Mouse (Mus musculus) CH12.LX (cell line): ENCODE data around the gene Babam1. TPM values are rescaled to one million over a fixed set of nuclear protein-coding genes. Genes with fewer than 3 reads are reported as not detected.

ENCODE experiments used
- DNase-seq: peaks from one replicate; pipeline ENCODE4 v3.0.0-alpha.2; 2013; ENCODE audit errors: extremely low read depth
- H3K27ac ChIP-seq: 2 replicates; pipeline ENCODE4 v1.5.1; 2012; ENCODE audit warnings: low read depth, mild to moderate bottlenecking, control low read depth, moderate library complexity; ENCODE audit not compliant: insufficient read depth
- H3K27me3 ChIP-seq: replicated peaks from 2 replicates; pipeline ENCODE3; 2012; ENCODE audit warnings: inconsistent platforms
- H3K36me3 ChIP-seq, 2 experiments: replicated peaks in 1 of 2; 2 replicates each; pipeline versions ENCODE3 to v1.6.1; 2012; ENCODE audit warnings: inconsistent platforms in 1 of 2, low read length in 1 of 2, mild to moderate bottlenecking in 1 of 2, mixed read lengths in 1 of 2, moderate library complexity in 1 of 2; ENCODE audit not compliant: control insufficient read depth in 1 of 2, insufficient read depth in 1 of 2
- H3K4me1 ChIP-seq, 2 experiments: 2 replicates each; pipeline ENCODE4 v1.6.1; 2012; ENCODE audit warnings: inconsistent platforms in 1 of 2, moderate library complexity in 1 of 2; ENCODE audit not compliant: insufficient read depth in 2 of 2, control insufficient read depth in 1 of 2
- H3K4me2 ChIP-seq: 2 replicates; pipeline ENCODE4 v1.6.1; 2012; ENCODE audit warnings: low read depth, mild to moderate bottlenecking, control low read depth; ENCODE audit not compliant: poor library complexity, insufficient read depth, severe bottlenecking
- H3K4me3 ChIP-seq, 3 experiments: fragments of 150-350 bp in 1 of 3; sonication (generic) in 1 of 3; replicated peaks in 1 of 3; 2 replicates each; pipeline versions ENCODE3 to v1.5.1; 2011 to 2012; ENCODE audit warnings: low read depth in 2 of 3, low read length in 2 of 3, mild to moderate bottlenecking in 2 of 3, moderate library complexity in 2 of 3, control low read depth in 1 of 3, improper control_type of control experiment in 1 of 3, inconsistent platforms in 1 of 3, mixed read lengths in 1 of 3; ENCODE audit not compliant: poor library complexity in 1 of 3
- H3K79me2 ChIP-seq: replicated peaks from 2 replicates; pipeline ENCODE4 v1.6.1; 2012; ENCODE audit warnings: mild to moderate bottlenecking, moderate library complexity; ENCODE audit not compliant: control insufficient read depth, poor library complexity, insufficient read depth, severe bottlenecking; ENCODE audit errors: extremely low read depth
- H3K9ac ChIP-seq: 2 replicates; pipeline ENCODE4 v1.6.1; 2012; ENCODE audit warnings: low read depth, mild to moderate bottlenecking, control low read depth, moderate library complexity; ENCODE audit not compliant: insufficient read depth
- H3K9me3 ChIP-seq: replicated peaks from 2 replicates; pipeline ENCODE3; 2012; ENCODE audit warnings: low read length, inconsistent platforms, mixed read lengths
- BHLHE40 ChIP-seq: IDR thresholded peaks from 2 replicates; pipeline ENCODE4 v1.6.1; 2011; ENCODE audit warnings: mild to moderate bottlenecking, low read depth, low read length, improper control_type of control experiment
- CTCF ChIP-seq, 2 experiments: IDR thresholded peaks in 1 of 2; conservative IDR thresholded peaks in 1 of 2; 2 replicates each; pipeline ENCODE4 v1.5.1; 2011 to 2012; ENCODE audit warnings: low read depth in 2 of 2, low read length in 2 of 2, improper control_type of control experiment in 1 of 2, inconsistent platforms in 1 of 2, mild to moderate bottlenecking in 1 of 2, moderate library complexity in 1 of 2
- ELF1 ChIP-seq: IDR thresholded peaks from 2 replicates; pipeline ENCODE4 v1.6.1; 2014; ENCODE audit warnings: low read depth, mild to moderate bottlenecking, inconsistent platforms, low read length, improper control_type of control experiment
- ETS1 ChIP-seq: conservative IDR thresholded peaks from 2 replicates; pipeline ENCODE4 v1.6.1; 2012; ENCODE audit warnings: low read depth, mild to moderate bottlenecking, inconsistent platforms, low read length, improper control_type of control experiment, moderate library complexity
- HCFC1 ChIP-seq: IDR thresholded peaks from 2 replicates; pipeline ENCODE4 v1.6.1; 2012; ENCODE audit warnings: low read depth, mild to moderate bottlenecking, inconsistent platforms, low read length, improper control_type of control experiment
- JUN ChIP-seq: IDR thresholded peaks from 2 replicates; pipeline ENCODE4 v1.6.1; 2011; ENCODE audit warnings: low read depth, mild to moderate bottlenecking, low read length, improper control_type of control experiment, moderate library complexity; ENCODE audit not compliant: insufficient read depth
- JUND ChIP-seq: conservative IDR thresholded peaks from 2 replicates; pipeline ENCODE4 v1.6.1; 2011; ENCODE audit warnings: low read depth, low read length, improper control_type of control experiment
- KAT2A ChIP-seq: IDR thresholded peaks from 2 replicates; pipeline ENCODE4 v1.6.1; 2012; ENCODE audit warnings: low read length, improper control_type of control experiment, inconsistent platforms; ENCODE audit not compliant: insufficient replicate concordance
- MAFK ChIP-seq: IDR thresholded peaks from 2 replicates; pipeline ENCODE4 v1.6.1; 2011; ENCODE audit warnings: low read length, improper control_type of control experiment; ENCODE audit not compliant: insufficient replicate concordance
- MAX ChIP-seq: IDR thresholded peaks from 2 replicates; pipeline ENCODE4 v1.6.1; 2011; ENCODE audit warnings: low read length, improper control_type of control experiment
- MAZ ChIP-seq: IDR thresholded peaks from 2 replicates; pipeline ENCODE4 v1.6.1; 2012; ENCODE audit warnings: low read depth, mild to moderate bottlenecking, inconsistent platforms, low read length, improper control_type of control experiment, moderate library complexity
- MXI1 ChIP-seq: IDR thresholded peaks from 2 replicates; pipeline ENCODE4 v1.6.1; 2011; ENCODE audit warnings: mild to moderate bottlenecking, low read depth, low read length, improper control_type of control experiment
- MYC ChIP-seq: IDR thresholded peaks from 2 replicates; pipeline ENCODE4 v1.6.1; 2011; ENCODE audit warnings: low read depth, mild to moderate bottlenecking, improper control_type of control experiment, low read length
- NELFE ChIP-seq: IDR thresholded peaks from 2 replicates; pipeline ENCODE4 v1.6.1; 2011; ENCODE audit warnings: low read depth, low read length, improper control_type of control experiment
- NRF1 ChIP-seq: IDR thresholded peaks from 2 replicates; pipeline ENCODE4 v1.6.1; 2014; ENCODE audit warnings: low read depth, mild to moderate bottlenecking, inconsistent platforms, low read length, improper control_type of control experiment, moderate library complexity
- POLR2A ChIP-seq: IDR thresholded peaks from 2 replicates; pipeline ENCODE4 v1.6.1; 2011; ENCODE audit warnings: low read depth, mild to moderate bottlenecking, improper control_type of control experiment, low read length
- RAD21 ChIP-seq: IDR thresholded peaks from 2 replicates; pipeline ENCODE4 v1.6.1; 2011; ENCODE audit warnings: low read depth, mild to moderate bottlenecking, low read length, improper control_type of control experiment, moderate library complexity
- SIN3A ChIP-seq: IDR thresholded peaks from 2 replicates; pipeline ENCODE4 v1.6.1; 2012; ENCODE audit warnings: low read length, improper control_type of control experiment, inconsistent platforms
- SMC3 ChIP-seq: IDR thresholded peaks from 2 replicates; pipeline ENCODE4 v1.6.1; 2011; ENCODE audit warnings: low read depth, low read length, improper control_type of control experiment
- TBP ChIP-seq: conservative IDR thresholded peaks from 2 replicates; pipeline ENCODE4 v1.6.1; 2011; ENCODE audit warnings: low read depth, low read length, improper control_type of control experiment
- TCF12 ChIP-seq: IDR thresholded peaks from 2 replicates; pipeline ENCODE4 v1.6.1; 2014; ENCODE audit warnings: low read depth, mild to moderate bottlenecking, inconsistent platforms, low read length, improper control_type of control experiment
- USF1 ChIP-seq: IDR thresholded peaks from 2 replicates; pipeline ENCODE4 v1.6.1; 2014; ENCODE audit warnings: low read depth, mild to moderate bottlenecking, inconsistent platforms, low read length, improper control_type of control experiment
- USF2 ChIP-seq: conservative IDR thresholded peaks from 2 replicates; pipeline ENCODE4 v1.6.1; 2011; ENCODE audit warnings: low read depth, low read length, improper control_type of control experiment
- ZC3H11A ChIP-seq: IDR thresholded peaks from 2 replicates; pipeline ENCODE4 v1.6.1; 2012; ENCODE audit warnings: low read depth, mild to moderate bottlenecking, inconsistent platforms, low read length, improper control_type of control experiment
- ZNF384 ChIP-seq: IDR thresholded peaks from 2 replicates; pipeline ENCODE4 v1.6.1; 2012; ENCODE audit warnings: low read depth, low read length, improper control_type of control experiment, inconsistent platforms
- dilution Hi-C: fragments of 300-500 bp; cut with MboI; formaldehyde crosslinking; loops from 2 replicates; pipeline ENCODE4 v1.14.3; 2020; ENCODE audit warnings: low sequenced_read_pairs; ENCODE audit not compliant: extremely low pct_unique_long_range_greater_than_20kb, extremely low pct_ligation_motif_present
- in situ Hi-C: fragments of 300-500 bp; cut with MboI; formaldehyde crosslinking; loops from 3 replicates; pipeline ENCODE4 v1.14.3; 2019; ENCODE audit warnings: low sequenced_read_pairs, low pct_ligation_motif_present, low pct_unique_long_range_greater_than_20kb, mixed read lengths
- polyA plus RNA-seq: library from polyadenylated mRNA; unstranded; fragments of >175 nt; gene quantifications from 2 replicates; pipeline ENCODE4 v1.2.1, GENCODE M21; 2012; ENCODE audit warnings: low read depth; ENCODE audit not compliant: insufficient read length
- total RNA-seq, 2 experiments: library from RNA; depleted of rRNA; stranded (reverse); fragments of 300-350 nt in 1 of 2; fragments of >200 nt in 1 of 2; gene quantifications; 2 replicates each; pipeline ENCODE4 v1.2.3; 2012 to 2014

Babam1 gene
- total and polyA plus RNA-seq, 3 experiments = 56.7 to 137 (median 67.3) TPM

- no peak for DNase-seq
- Histone ChIP-seq H3K27ac (no peak overlapping the region), H3K9ac (no peak overlapping the region), H3K9me3 (no peaks in the 10 kb centered on the region), H3K4me3 (no peak overlapping the region), H3K36me3 (peaks cover 40 to 69% of the 10 kb centered on the region in 2 experiments), H3K4me1 (peaks cover 9 to 36% of the 10 kb centered on the region in 2 experiments), H3K79me2 (peaks cover 7% of the 10 kb centered on the region; the same call in 1 of the 2 replicates), H3K27me3 (no peaks in the 10 kb centered on the region), H3K4me2 (no peak overlapping the region)
- TF ChIP-seq NRF1 (no peak), MXI1 (no peak), MAFK (no peak), MAX (no peak), ELF1 (no peak), TBP (no peak), BHLHE40 (no peak), HCFC1 (no peak), ETS1 (no peak), NELFE (no peak), RAD21 (no peak), USF1 (no peak), ZC3H11A (no peak), JUN (no peak), SMC3 (no peak), MAZ (no peak), SIN3A (no peak), MYC (no peak)
- dilution Hi-C loops (no loop called here), in situ Hi-C loops (no loop called here)
These were observed 6.6 kb downstream of the Babam1 start for GRCm38 (mm10) chr8:71403107-71403885.

DNA sequence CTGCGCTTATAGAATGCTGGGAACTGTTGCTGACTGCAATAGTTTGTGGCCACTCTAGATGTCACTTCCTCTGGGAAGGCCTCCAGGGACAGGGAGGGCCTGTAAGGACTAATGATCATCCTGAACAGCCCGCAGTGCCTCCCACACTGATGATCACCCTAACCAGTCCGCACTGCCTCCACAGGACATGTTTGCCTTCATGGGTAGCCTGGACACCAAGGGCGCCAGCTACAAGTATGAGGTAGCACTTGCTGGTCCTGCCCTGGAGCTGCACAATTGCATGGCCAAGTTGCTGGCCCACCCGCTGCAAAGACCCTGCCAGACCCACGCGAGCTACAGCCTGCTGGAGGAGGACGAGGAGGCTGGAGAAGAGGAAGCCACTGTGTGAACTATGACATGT is 7.3 kb downstream of the Babam1 start:
- Histone ChIP-seq H3K4me1 (peaks cover 9 to 32% of the 10 kb centered on the region in 2 experiments), H3K4me3 (no peak overlapping the region), H3K9ac (no peak overlapping the region), H3K9me3 (no peaks in the 10 kb centered on the region), H3K36me3 (peaks cover 41 to 69% of the 10 kb centered on the region in 2 experiments), H3K27me3 (no peaks in the 10 kb centered on the region), H3K4me2 (no peak overlapping the region), H3K79me2 (peaks cover 7% of the 10 kb centered on the region; the same call in 1 of the 2 replicates), H3K27ac (no peak overlapping the region)
- dilution Hi-C loops (no loop called here), in situ Hi-C loops (no loop called here)
- no peak for TF ChIP-seq KAT2A
- no peak for TF ChIP-seq MYC
- TF ChIP-seq USF2 = no peak
- no peak for TF ChIP-seq SMC3
- no peak for TF ChIP-seq ELF1
- no peak for TF ChIP-seq POLR2A
- TF ChIP-seq TCF12 = no peak
- no peak for TF ChIP-seq NRF1
- no peak for TF ChIP-seq ZNF384
- TF ChIP-seq CTCF (conservative IDR thresholded peaks at IDR 0.05 in 1 of 2, IDR thresholded peaks at IDR 0.05 in 1 of 2; ENCODE audit: low read depth in 2 of 2, low read length in 2 of 2) = no peak
- no peak for TF ChIP-seq TBP
- TF ChIP-seq JUND = no peak
- no peak for TF ChIP-seq SIN3A
- TF ChIP-seq HCFC1 = no peak
- no peak for DNase-seq
